In the genomic region with DNA sequence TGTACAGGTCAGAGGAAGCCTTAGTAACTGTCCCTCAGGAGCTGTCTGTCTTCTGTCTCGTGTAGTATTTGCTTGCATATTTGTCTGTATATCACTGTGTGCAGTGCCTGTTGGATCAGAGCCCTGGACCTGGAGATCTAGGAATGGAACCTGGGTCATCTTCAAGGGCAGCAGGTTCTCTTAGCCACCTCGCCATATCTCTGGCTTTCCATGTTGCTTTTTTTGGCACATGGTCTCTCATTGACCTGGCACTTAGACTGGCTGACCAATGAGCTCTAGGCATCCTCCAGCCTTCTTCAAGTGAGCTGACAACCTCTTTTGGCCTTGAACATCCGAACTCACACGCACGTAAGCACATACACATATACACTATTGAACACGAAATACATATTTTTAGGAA, we compare ENCODE assay signal across 14 mouse cellular contexts. TPM values are rescaled to one million over a fixed set of nuclear protein-coding genes. Genes with fewer than 3 reads are reported as not detected.
A peak's percentile ranks its signal among the peaks of the same experiment; 100 is the strongest.
DNase-seq lines count a peak whose midpoint lies in the region; ATAC-seq and TF ChIP-seq lines count a peak whose summit lies in the region.
"Had no signal": no experiment of that assay in that cellular context is flagged by ENCODE, and none has a peak within 500 bp of the region (broad histone marks: within the 10 kb centered on the region; RNA-seq: fewer than 3 reads in every experiment).

No protein-coding gene starts in this region.

- H3K36me3 ChIP-seq in kidney, adult 2 months (ENCODE audit: control insufficient read depth, insufficient read depth, low read length) = no peaks in the 10 kb centered on the region
- no peaks in the 10 kb centered on the region for H3K36me3 ChIP-seq in thymus, adult 2 months (ENCODE audit: control insufficient read depth, insufficient read depth, low read length)
- H3K36me3 ChIP-seq in heart, postnatal 0 days (replicated peaks; ENCODE audit: control insufficient read depth, insufficient read depth, low read length) = peaks cover 10% of the 10 kb centered on the region; the same call in 1 of the 2 replicates
- no peaks in the 10 kb centered on the region for H3K36me3 ChIP-seq in stomach, postnatal 0 days (ENCODE audit: control insufficient read depth, insufficient read depth, low read length)
- peaks cover 5% of the 10 kb centered on the region; the same call in 1 of the 2 replicates for H3K36me3 ChIP-seq in forebrain, embryonic 15.5 days

- ATAC-seq in heart, postnatal 0 days (ENCODE audit: insufficient read depth, low read depth) = peak; percentile 68
- ATAC-seq in stomach, postnatal 0 days (ENCODE audit: low FRiP score, low TSS enrichment) = no peak
- ATAC-seq in forebrain, embryonic 15.5 days (replicated peaks) = no peak
- ATAC-seq: forebrain, embryonic 13.5 days had no signal

- H3K4me2 ChIP-seq in heart, postnatal 0 days (ENCODE audit: low read depth, low read length) = no peak overlapping the region
- no peak overlapping the region for H3K4me2 ChIP-seq in stomach, postnatal 0 days (replicated peaks; ENCODE audit: low read depth)
- H3K4me2 ChIP-seq in forebrain, embryonic 15.5 days (replicated peaks) = no peak overlapping the region
- H3K4me2 ChIP-seq: forebrain, embryonic 13.5 days; liver, embryonic 12.5 days had no signal

- no peak overlapping the region for H3K9ac ChIP-seq in heart, postnatal 0 days (replicated peaks; ENCODE audit: low read depth, low read length)
- no peak overlapping the region for H3K9ac ChIP-seq in stomach, postnatal 0 days (ENCODE audit: low read length)
- H3K9ac ChIP-seq in forebrain, embryonic 15.5 days (replicated peaks) = no peak overlapping the region
- H3K9ac ChIP-seq: forebrain, embryonic 13.5 days; liver, embryonic 12.5 days had no signal

- DNase-seq in kidney, adult 2 months = no peak
- DNase-seq in kidney, adult 8-10 months = no peak
- DNase-seq in thymus, adult 2 months = no peak
- no peak for DNase-seq in thymus, postnatal 10 days (ENCODE audit: low spot score in 2 of 2)
- peak; percentile 36 for DNase-seq in heart, postnatal 0 days (ENCODE audit: low spot score)
- no peak for DNase-seq in stomach, postnatal 0 days (ENCODE audit: low spot score)
- DNase-seq in right cerebral cortex, postnatal 4 days = no peak
- DNase-seq: cerebellum, adult 9-10 months; embryo, embryonic 11 days; kidney, postnatal 14 days; midbrain, embryonic 14.5 days had no signal

- H3K9me3 ChIP-seq in heart, postnatal 0 days (replicated peaks; ENCODE audit: control insufficient read depth, low read length) = no peaks in the 10 kb centered on the region
- H3K9me3 ChIP-seq in stomach, postnatal 0 days (ENCODE audit: control insufficient read depth, low read length) = no peaks in the 10 kb centered on the region
- no peaks in the 10 kb centered on the region for H3K9me3 ChIP-seq in forebrain, embryonic 15.5 days
- H3K9me3 ChIP-seq: forebrain, embryonic 13.5 days; liver, embryonic 12.5 days had no signal

- H3K27ac ChIP-seq in kidney, adult 2 months (ENCODE audit: insufficient read depth, low read depth, low read length) = 0 out of 2 replicates have a peak overlapping the region, but pooled peaks have one; percentile 71
- peak overlapping the region; percentile 88 for H3K27ac ChIP-seq in thymus, adult 2 months (ENCODE audit: control insufficient read depth, insufficient read depth, low read length)
- peak overlapping the region; percentile 67 for H3K27ac ChIP-seq in heart, postnatal 0 days (ENCODE audit: low read depth)
- peak overlapping the region; percentile 49; the same call in 1 of the 2 replicates for H3K27ac ChIP-seq in stomach, postnatal 0 days (replicated peaks)
- no peak overlapping the region for H3K27ac ChIP-seq in forebrain, embryonic 15.5 days (replicated peaks)
- H3K27ac ChIP-seq: forebrain, embryonic 13.5 days had no signal

- no peaks in the 10 kb centered on the region for H3K27me3 ChIP-seq in kidney, adult 2 months (replicated peaks; ENCODE audit: control insufficient read depth, insufficient read depth, low read length)
- H3K27me3 ChIP-seq in thymus, adult 2 months (ENCODE audit: control insufficient read depth, insufficient read depth, low read length) = no peaks in the 10 kb centered on the region
- no peaks in the 10 kb centered on the region for H3K27me3 ChIP-seq in heart, postnatal 0 days (ENCODE audit: control insufficient read depth, insufficient read depth, low read length)
- no peaks in the 10 kb centered on the region for H3K27me3 ChIP-seq in stomach, postnatal 0 days (ENCODE audit: control insufficient read depth, insufficient read depth, low read length)
- no peaks in the 10 kb centered on the region for H3K27me3 ChIP-seq in forebrain, embryonic 15.5 days
- H3K27me3 ChIP-seq: forebrain, embryonic 13.5 days; liver, embryonic 12.5 days had no signal

- H3K4me1 ChIP-seq in kidney, adult 2 months (ENCODE audit: control insufficient read depth, insufficient read depth, low read length) = peaks cover 18% of the 10 kb centered on the region; the same call in 1 of the 2 replicates
- H3K4me1 ChIP-seq in thymus, adult 2 months (replicated peaks; ENCODE audit: control insufficient read depth, insufficient read depth, low read length) = peaks cover 32% of the 10 kb centered on the region
- H3K4me1 ChIP-seq in heart, postnatal 0 days (ENCODE audit: control insufficient read depth, insufficient read depth) = peaks cover 18% of the 10 kb centered on the region
- no peaks in the 10 kb centered on the region for H3K4me1 ChIP-seq in stomach, postnatal 0 days (replicated peaks; ENCODE audit: control insufficient read depth, insufficient read depth)
- H3K4me1 ChIP-seq in forebrain, embryonic 15.5 days = no peaks in the 10 kb centered on the region
- H3K4me1 ChIP-seq: forebrain, embryonic 13.5 days had no signal

- H3K4me3 ChIP-seq in kidney, adult 2 months (ENCODE audit: insufficient read depth, low read depth, low read length) = no peak overlapping the region
- no peak overlapping the region for H3K4me3 ChIP-seq in thymus, adult 2 months (ENCODE audit: control insufficient read depth, insufficient read depth, low read length)
- H3K4me3 ChIP-seq in heart, postnatal 0 days (ENCODE audit: low read depth, low read length) = no peak overlapping the region
- no peak overlapping the region for H3K4me3 ChIP-seq in stomach, postnatal 0 days (ENCODE audit: low read depth, low read length)
- H3K4me3 ChIP-seq in forebrain, embryonic 15.5 days = no peak overlapping the region
- H3K4me3 ChIP-seq: forebrain, embryonic 13.5 days; liver, embryonic 12.5 days had no signal

- no peak for TF ChIP-seq CTCF in kidney, adult 2 months (conservative IDR thresholded peaks at IDR 0.05; ENCODE audit: insufficient read depth, insufficient read length, low read depth, low read length)
- no peak for TF ChIP-seq CTCF in thymus, adult 2 months (IDR thresholded peaks at IDR 0.05; ENCODE audit: borderline replicate concordance, control insufficient read depth, extremely low read depth, insufficient read depth, low read length, poor library complexity)
- no peak for TF ChIP-seq CTCF in heart, postnatal 0 days (IDR thresholded peaks at IDR 0.05; ENCODE audit: low read depth)
- TF ChIP-seq CTCF in stomach, postnatal 0 days (IDR thresholded peaks at IDR 0.05; ENCODE audit: low read depth) = no peak

- WGBS in kidney, adult 2 months = 68% methylated on average over 6 of the region's 6 CpGs
- WGBS in thymus, adult 2 months = 76% methylated on average over 6 of the region's 6 CpGs
- 41% methylated on average over 6 of the region's 6 CpGs for WGBS in heart, postnatal 0 days
- WGBS in stomach, postnatal 0 days = 80% methylated on average over 6 of the region's 6 CpGs
- WGBS in forebrain, embryonic 15.5 days = 92% methylated on average over 6 of the region's 6 CpGs

- no peak for TF ChIP-seq POLR2A in kidney, adult 2 months (IDR thresholded peaks at IDR 0.05; ENCODE audit: low read depth, low read length)
- TF ChIP-seq POLR2A in thymus, adult 2 months (IDR thresholded peaks at IDR 0.05; ENCODE audit: control insufficient read depth, extremely low read depth, insufficient read depth, low read length, poor library complexity) = no peak

- TF ChIP-seq EP300 in heart, postnatal 0 days (IDR thresholded peaks at IDR 0.05; ENCODE audit: low read depth) = no peak
- no peak for TF ChIP-seq EP300 in stomach, postnatal 0 days (optimal IDR thresholded peaks at IDR 0.05)

RNA-seq across cellular contexts. Expression of a gene that starts 32.4 kb away (rescaled TPM):
- polyA plus RNA-seq in kidney, adult 2 months (2012; rRNA removed) = 361 and 405 TPM in 2 replicates
- 120 and 132 TPM in 2 replicates for polyA plus RNA-seq in thymus, adult 2 months (2012; rRNA removed)
- 71.7 and 85.6 TPM in 2 replicates for total RNA-seq in heart, postnatal 0 days (2014; rRNA removed; ENCODE audit: low replicate concordance)
- polyA plus RNA-seq in heart, postnatal 0 days (2015; fragmentation: Nextera tagmentation; extraction: Ambion mirVana) = 44.9 and 45.0 TPM in 2 replicates
- 174 and 177 TPM in 2 replicates for polyA plus RNA-seq in stomach, postnatal 0 days (2015; fragmentation: Nextera tagmentation; extraction: Ambion mirVana)
- 108 and 111 TPM in 2 replicates for polyA plus RNA-seq in forebrain, embryonic 15.5 days (2015; fragmentation: Nextera tagmentation; extraction: Ambion mirVana)

RNA-seq across cellular contexts. Expression of a gene that starts 42.1 kb away (rescaled TPM):
- polyA plus RNA-seq in kidney, adult 2 months (2012; rRNA removed) = 91.3 and 96.7 TPM in 2 replicates
- 31.0 and 37.7 TPM in 2 replicates for polyA plus RNA-seq in thymus, adult 2 months (2012; rRNA removed)
- 25.6 and 32.6 TPM in 2 replicates for total RNA-seq in heart, postnatal 0 days (2014; rRNA removed; ENCODE audit: low replicate concordance)
- 33.9 and 34.2 TPM in 2 replicates for polyA plus RNA-seq in heart, postnatal 0 days (2015; fragmentation: Nextera tagmentation; extraction: Ambion mirVana)
- polyA plus RNA-seq in stomach, postnatal 0 days (2015; fragmentation: Nextera tagmentation; extraction: Ambion mirVana) = 37.4 and 46.4 TPM in 2 replicates
- polyA plus RNA-seq in forebrain, embryonic 15.5 days (2015; fragmentation: Nextera tagmentation; extraction: Ambion mirVana) = 74.9 and 80.7 TPM in 2 replicates
